Mouse (Mus musculus) thymus, adult 2 months (tissue): ENCODE measurements around the gene Olfr1371. TPM values are rescaled to one million over a fixed set of nuclear protein-coding genes. Genes with fewer than 3 reads are reported as not detected.

Experiments
- DNase-seq: peaks from one replicate; pipeline ENCODE4 v3.0.0; 2021
- H3K27ac ChIP-seq: fragments of 200-500 bp; 2 replicates; pipeline ENCODE4 v1.5.1; 2012; ENCODE audit warnings: low read length, control low read depth; ENCODE audit not compliant: control insufficient read depth, insufficient read depth
- H3K27me3 ChIP-seq: fragments of 200-500 bp; 2 replicates; pipeline ENCODE4 v1.6.1; 2012; ENCODE audit warnings: mild to moderate bottlenecking, low read length, moderate library complexity, mixed read lengths; ENCODE audit not compliant: control insufficient read depth, insufficient read depth
- H3K36me3 ChIP-seq: fragments of 200-500 bp; 2 replicates; pipeline ENCODE4 v1.6.1; 2012; ENCODE audit warnings: mild to moderate bottlenecking, low read length, moderate library complexity; ENCODE audit not compliant: control insufficient read depth, insufficient read depth
- H3K4me1 ChIP-seq: fragments of 200-500 bp; replicated peaks from 2 replicates; pipeline ENCODE4 v1.6.1; 2012; ENCODE audit warnings: low read length; ENCODE audit not compliant: control insufficient read depth, insufficient read depth
- H3K4me3 ChIP-seq: fragments of 200-500 bp; 2 replicates; pipeline ENCODE4 v1.5.1; 2012; ENCODE audit warnings: mild to moderate bottlenecking, low read length, control low read depth, moderate library complexity; ENCODE audit not compliant: control insufficient read depth, insufficient read depth
- CTCF ChIP-seq: fragments of 200-500 bp; IDR thresholded peaks from 2 replicates; pipeline ENCODE4 v1.5.1; 2012; ENCODE audit warnings: mild to moderate bottlenecking, control low read depth, low read length, moderate library complexity, borderline replicate concordance; ENCODE audit not compliant: control insufficient read depth, poor library complexity, insufficient read depth; ENCODE audit errors: extremely low read depth
- POLR2A ChIP-seq: fragments of 200-500 bp; IDR thresholded peaks from 2 replicates; pipeline ENCODE4 v1.6.1; 2012; ENCODE audit warnings: mild to moderate bottlenecking, low read length, control low read depth, moderate library complexity; ENCODE audit not compliant: control insufficient read depth, poor library complexity, insufficient read depth; ENCODE audit errors: extremely low read depth
- WGBS: fragments of 180-500 bp; shearing (Covaris S2); methylation state at CpG from one replicate; pipeline ENCODE4 v1.1.7; 2018; 5-methylcytosine and 5-hydroxymethylcytosine counted together
- polyA plus RNA-seq: library from polyadenylated mRNA; depleted of rRNA; stranded (reverse); fragments of >200 nt; gene quantifications from 2 replicates; pipeline ENCODE4 v1.2.3, GENCODE M21; 2012

The Olfr1371 gene
- polyA plus RNA-seq, 1 experiment = 0.15 TPM

DNA sequence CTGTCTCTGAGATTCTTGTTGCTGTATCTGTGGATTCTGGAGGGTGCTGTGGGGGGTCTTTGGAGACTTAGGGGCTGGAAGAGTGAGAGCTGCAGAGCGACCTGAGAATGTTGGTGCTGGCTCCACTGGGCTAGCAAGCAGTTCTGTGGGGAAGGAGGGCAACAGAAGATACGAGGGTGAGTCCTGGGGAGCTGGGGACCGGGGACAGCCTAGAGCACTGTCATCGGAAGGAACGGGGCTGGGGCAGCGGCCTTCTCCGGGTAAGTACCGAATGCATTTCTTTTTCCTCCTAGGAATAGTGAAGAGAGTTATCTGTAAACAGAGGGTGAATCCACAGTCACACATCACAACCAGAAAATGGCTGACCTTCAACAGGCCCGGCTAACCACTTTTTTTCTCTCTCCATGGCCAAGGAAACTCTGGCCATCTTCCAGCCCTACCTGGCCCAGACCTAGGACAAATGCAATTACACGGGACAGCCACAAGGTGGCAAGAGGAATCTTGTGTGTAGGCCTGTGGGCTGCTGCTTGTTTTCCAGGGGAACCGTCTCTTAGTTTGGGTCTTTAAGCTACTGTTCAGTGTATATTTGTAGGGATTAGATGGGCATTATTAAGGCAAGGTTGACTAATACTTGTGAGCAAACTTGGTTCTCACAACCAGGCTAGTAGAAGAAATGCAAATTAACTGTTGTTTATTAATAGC is 40.0 kb upstream of the Olfr1371 start:
- WGBS = 80% methylated on average over 11 of the region's 11 CpGs
- Histone ChIP-seq H3K4me3 (no peak overlapping the region), H3K36me3 (peaks cover 83% of the 10 kb centered on the region), H3K4me1 (peaks cover 16% of the 10 kb centered on the region), H3K27ac (peak overlapping the region; percentile 53), H3K27me3 (no peaks in the 10 kb centered on the region)
- DNase-seq = peak; percentile 53
- TF ChIP-seq CTCF (peak; percentile 55; the same call in 1 of the 2 replicates), POLR2A (no peak)

DNA sequence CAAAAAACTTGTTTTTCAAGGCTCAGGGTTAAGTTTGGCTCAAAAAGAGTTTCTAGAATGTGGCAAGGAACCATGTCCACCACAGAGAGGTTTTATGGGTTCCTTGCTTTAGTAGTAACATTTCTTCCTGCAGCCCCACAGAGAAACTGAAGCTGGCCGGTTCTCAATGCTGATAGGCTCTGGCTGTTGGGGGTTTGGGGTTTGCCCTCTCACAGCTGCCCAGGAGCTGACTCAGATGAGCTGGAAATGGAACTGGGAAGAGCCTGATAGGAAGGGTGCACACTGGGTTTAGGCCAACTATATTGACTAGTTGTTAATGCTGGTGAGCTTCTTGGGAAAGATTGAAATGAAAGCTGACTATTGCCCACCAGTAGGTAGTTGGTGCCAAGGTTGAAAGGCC is 38.9 kb upstream of the Olfr1371 start:
- Histone ChIP-seq H3K27me3 (no peaks in the 10 kb centered on the region), H3K27ac (peak overlapping the region; percentile 53; the same call in 1 of the 2 replicates), H3K36me3 (peaks cover 76% of the 10 kb centered on the region), H3K4me1 (peaks cover 12% of the 10 kb centered on the region), H3K4me3 (no peak overlapping the region)
- 68% methylated on average over 1 of the region's 1 CpGs for WGBS
- no peak for DNase-seq
- TF ChIP-seq CTCF = no peak
- no peak for TF ChIP-seq POLR2A

DNA sequence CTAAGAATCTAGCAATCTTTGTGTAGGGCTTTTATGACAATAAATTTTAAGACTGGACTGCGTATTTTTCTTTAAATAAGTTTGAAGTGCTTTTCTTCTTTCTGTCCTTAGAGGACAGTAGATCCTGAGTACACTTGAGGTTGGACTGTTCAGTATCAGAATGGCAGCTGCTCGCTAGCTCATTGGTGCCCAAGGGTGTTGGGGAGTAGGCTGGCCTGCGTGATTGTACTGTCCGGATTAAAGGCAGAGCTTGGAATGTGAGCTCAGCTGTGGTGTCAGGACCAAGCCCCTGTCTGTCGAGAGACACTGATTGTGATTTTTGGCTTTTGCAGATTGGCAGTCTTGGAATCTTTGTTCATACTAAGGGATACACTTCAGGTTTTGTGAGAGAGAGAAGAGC is 38.0 kb upstream of the Olfr1371 start:
- peaks cover 75% of the 10 kb centered on the region for H3K36me3 ChIP-seq
- WGBS = 88% methylated on average over 5 of the region's 5 CpGs

GRCm38 (mm10) chr11:52249452-52249851 is 35.7 kb upstream of the Olfr1371 start:
- 97% methylated on average over 2 of the region's 2 CpGs for WGBS
- peak overlapping the region; percentile 12; the same call in 1 of the 2 replicates for H3K27ac ChIP-seq
- no peak overlapping the region for H3K4me3 ChIP-seq
- TF ChIP-seq CTCF (no peak), POLR2A (no peak)
- DNase-seq = no peak
- peaks cover 74% of the 10 kb centered on the region for H3K36me3 ChIP-seq
- H3K4me1 ChIP-seq = peaks cover 3% of the 10 kb centered on the region; the same call in 1 of the 2 replicates
- no peaks in the 10 kb centered on the region for H3K27me3 ChIP-seq

More for the DNA sequence above, 38.0 kb upstream of the Olfr1371 start:
- Histone ChIP-seq H3K4me1 (peaks cover 11% of the 10 kb centered on the region), H3K4me3 (no peak overlapping the region), H3K27ac (peak overlapping the region; percentile 24; the same call in 1 of the 2 replicates), H3K27me3 (no peaks in the 10 kb centered on the region)
- no peak for DNase-seq
- TF ChIP-seq CTCF (no peak), POLR2A (no peak)

DNA sequence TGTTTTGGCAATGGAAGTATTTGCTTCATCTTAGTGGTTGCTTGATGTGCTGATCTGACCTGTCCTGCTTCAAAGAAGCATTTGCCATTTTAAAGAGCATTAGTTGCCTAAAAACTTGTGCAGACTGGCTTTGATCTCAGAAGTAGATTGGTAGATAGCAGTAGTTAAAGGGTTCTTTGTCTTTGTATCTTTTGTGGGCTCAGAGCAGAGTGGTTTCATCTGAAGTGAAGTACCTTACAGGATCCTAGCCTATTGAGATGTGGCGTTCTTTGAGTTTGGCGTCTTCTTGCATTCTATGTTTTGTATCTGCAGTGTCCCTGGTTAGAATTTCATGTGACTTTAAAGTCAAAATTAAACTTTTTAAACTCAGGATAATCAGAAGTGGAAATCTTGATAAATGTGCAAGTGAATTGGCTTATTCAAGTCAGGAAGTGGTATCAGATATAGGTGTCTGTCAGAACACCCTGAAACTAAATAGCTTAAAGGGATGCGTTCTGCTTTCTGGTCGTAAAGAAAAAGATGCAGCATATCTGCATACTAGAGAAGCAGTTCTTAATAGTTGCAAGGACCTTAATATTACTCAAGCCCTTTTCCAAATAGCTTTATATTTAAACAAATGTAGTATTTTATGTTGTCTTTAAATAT is 27.2 kb upstream of the Olfr1371 start:
- Histone ChIP-seq H3K27me3 (no peaks in the 10 kb centered on the region), H3K4me3 (no peak overlapping the region), H3K4me1 (no peaks in the 10 kb centered on the region), H3K27ac (no peak overlapping the region), H3K36me3 (peaks cover 66% of the 10 kb centered on the region)
- TF ChIP-seq CTCF = no peak
- no peak for DNase-seq
- WGBS = 21% methylated on average over 4 of the region's 4 CpGs

- Histone ChIP-seq H3K27ac (no peak overlapping the region), H3K4me3 (no peak overlapping the region), H3K4me1 (peaks cover 7% of the 10 kb centered on the region; the same call in 1 of the 2 replicates), H3K36me3 (peaks cover 25% of the 10 kb centered on the region), H3K27me3 (no peaks in the 10 kb centered on the region)
- TF ChIP-seq POLR2A (no peak), CTCF (no peak)
- DNase-seq = no peak
These were observed 20.7 kb upstream of the Olfr1371 start for GRCm38 (mm10) chr11:52234509-52234908.

GRCm38 (mm10) chr11:52233906-52234305 is 20.1 kb upstream of the Olfr1371 start:
- Histone ChIP-seq H3K27me3 (no peaks in the 10 kb centered on the region), H3K27ac (no peak overlapping the region), H3K4me3 (no peak overlapping the region), H3K36me3 (peaks cover 21% of the 10 kb centered on the region), H3K4me1 (peaks cover 7% of the 10 kb centered on the region; the same call in 1 of the 2 replicates)
- DNase-seq = no peak
- 94% methylated on average over 1 of the region's 1 CpGs for WGBS
- no peak for TF ChIP-seq CTCF
- TF ChIP-seq POLR2A = no peak
